Mouse (Mus musculus): ENCODE data around the gene Olfr1246. TPM values are rescaled to one million over a fixed set of nuclear protein-coding genes. Genes with fewer than 3 reads are reported as not detected.

Olfr1246 gene
- not detected for polyA plus RNA-seq (2014; fragmentation: Illumina TruSeq; extraction: RNeasy Lipid Tissue Mini Kit (QIAGEN cat#74804); ENCODE audit: low read depth, low replicate concordance)

DNA sequence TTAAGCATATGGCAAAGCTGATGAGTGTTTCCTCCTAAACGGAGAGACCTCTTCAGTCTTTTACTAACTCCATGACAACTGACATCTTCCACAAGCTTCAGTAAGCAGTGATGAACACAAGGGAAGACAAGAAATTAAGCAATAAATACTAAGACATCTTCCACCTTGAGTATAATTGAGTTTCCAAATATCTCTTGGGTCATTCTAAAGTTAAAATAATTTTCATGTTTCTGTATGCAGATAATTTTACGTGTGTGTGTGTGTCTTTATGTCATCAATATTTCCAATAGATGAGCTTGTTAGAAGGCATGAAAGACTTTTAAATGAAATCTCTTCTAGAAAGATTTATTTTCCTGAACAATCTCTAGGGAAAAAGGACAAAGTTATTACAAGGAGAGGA, at the start of gene Olfr1246:
Gene Olfr1246, minus strand, starts transcription at position 101 of the 400 bp plus-strand sequence.

DNA sequence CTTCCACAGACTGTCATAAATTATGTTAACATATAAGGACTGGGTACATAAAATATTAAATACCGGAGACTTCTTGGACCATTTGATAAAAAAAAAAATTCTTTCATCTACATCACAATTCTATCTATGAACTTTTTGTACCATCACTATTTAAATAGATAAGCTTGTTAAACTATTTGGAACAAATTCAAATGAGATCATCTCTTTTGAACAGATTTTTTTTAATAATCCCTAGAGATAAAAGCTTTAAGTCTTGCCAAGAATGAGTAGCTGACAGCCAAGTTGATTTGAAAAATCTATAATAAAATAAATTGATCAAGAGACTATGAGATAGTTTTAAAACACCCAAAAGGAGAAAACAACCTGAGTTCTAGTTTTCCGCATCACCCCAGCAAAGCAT, 41.9 kb upstream of the Olfr1246 start, which contains the start of gene Olfr1249:
Gene Olfr1249, minus strand, starts transcription at position 101 of the 400 bp plus-strand sequence.

DNA sequence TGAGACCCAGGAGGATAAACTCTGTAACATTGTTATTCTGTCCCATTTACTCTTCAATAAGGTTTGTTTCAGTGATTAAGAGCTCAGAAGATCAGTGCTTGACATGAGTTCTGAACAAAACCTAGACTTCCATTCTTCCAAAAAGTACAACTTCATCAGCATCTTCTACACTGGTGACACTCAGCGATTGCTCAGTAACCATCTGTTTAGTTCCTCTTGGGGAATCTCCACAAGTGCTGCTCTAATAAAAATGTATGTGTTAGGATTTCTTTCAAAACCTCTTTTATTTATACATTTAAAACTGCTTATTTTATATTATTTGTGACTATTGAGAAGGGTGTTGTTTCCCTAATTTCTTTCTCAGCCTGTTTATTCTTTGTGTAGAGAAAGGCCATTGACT, 25.2 kb upstream of the Olfr1246 start, which contains the start of gene Olfr1248:
Gene Olfr1248, minus strand, starts transcription at position 101 of the 400 bp plus-strand sequence.

DNA sequence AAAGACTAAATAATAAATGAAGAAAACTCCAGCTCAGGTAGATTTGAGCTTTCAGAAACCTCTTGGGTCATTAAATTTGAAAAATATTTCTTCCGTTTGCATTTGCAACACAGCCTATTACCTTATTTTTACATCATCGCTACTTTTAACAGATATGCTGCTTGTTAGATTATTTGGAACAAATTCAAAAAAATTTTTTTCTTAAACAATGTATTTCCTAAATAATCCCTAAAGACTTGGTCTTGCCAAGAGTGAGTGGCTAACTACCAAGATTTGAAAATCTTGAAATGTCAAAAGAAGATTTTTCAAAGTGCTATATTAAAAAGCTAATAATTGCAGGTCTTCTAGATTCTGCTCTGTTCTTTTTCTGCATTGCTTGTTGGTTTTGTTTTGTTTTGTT, 21.1 kb upstream of the Olfr1246 start, which contains the start of gene Olfr1247:
Gene Olfr1247, minus strand, starts transcription at position 101 of the 400 bp plus-strand sequence.

DNA sequence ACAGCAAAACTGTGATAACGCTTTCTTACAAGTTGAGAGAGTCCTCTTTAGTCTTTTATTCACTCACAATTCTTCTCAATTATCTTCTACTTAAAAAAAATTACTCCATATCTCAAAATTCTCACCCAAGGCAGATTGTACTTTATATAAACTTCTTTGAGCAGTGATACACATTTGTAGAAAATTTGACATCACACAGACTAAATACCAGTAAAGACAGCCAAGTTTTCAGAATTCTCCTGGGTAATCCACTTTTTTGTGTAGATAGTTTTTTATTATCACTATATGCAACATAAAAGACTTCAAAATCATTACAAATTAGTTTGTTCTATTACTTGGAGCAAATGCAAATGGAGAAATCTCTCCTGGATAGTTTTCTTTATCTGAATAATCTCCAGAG, 14.6 kb downstream of the Olfr1246 start, which contains the start of gene Olfr1245:
Gene Olfr1245, minus strand, starts transcription at position 101 of the 400 bp plus-strand sequence.

Other genes starting within 250 kb of the Olfr1246 start
- gene Olfr1234, start 228.3 kb downstream of the Olfr1246 start, polyA plus RNA-seq (2014; fragmentation: Illumina TruSeq; extraction: RNeasy Lipid Tissue Mini Kit (QIAGEN cat#74804); ENCODE audit: low read depth, low replicate concordance) = not detected
- gene Olfr1238, start 183.5 kb downstream of the Olfr1246 start, polyA plus RNA-seq (2014; fragmentation: Illumina TruSeq; extraction: RNeasy Lipid Tissue Mini Kit (QIAGEN cat#74804); ENCODE audit: low read depth, low replicate concordance) = not detected
- gene Olfr1239, start 172.8 kb downstream of the Olfr1246 start, polyA plus RNA-seq (2014; fragmentation: Illumina TruSeq; extraction: RNeasy Lipid Tissue Mini Kit (QIAGEN cat#74804); ENCODE audit: low read depth, low replicate concordance) = not detected
- gene Olfr1240, start 150.2 kb downstream of the Olfr1246 start, polyA plus RNA-seq (2014; fragmentation: Illumina TruSeq; extraction: RNeasy Lipid Tissue Mini Kit (QIAGEN cat#74804); ENCODE audit: low read depth, low replicate concordance) = not detected
- gene Olfr1241, start 106.0 kb downstream of the Olfr1246 start, polyA plus RNA-seq (2014; fragmentation: Illumina TruSeq; extraction: RNeasy Lipid Tissue Mini Kit (QIAGEN cat#74804); ENCODE audit: low read depth, low replicate concordance) = not detected
- not detected for gene Olfr1242, start 94.8 kb downstream of the Olfr1246 start, polyA plus RNA-seq (2014; fragmentation: Illumina TruSeq; extraction: RNeasy Lipid Tissue Mini Kit (QIAGEN cat#74804); ENCODE audit: low read depth, low replicate concordance)
- gene Olfr1243, start 61.7 kb downstream of the Olfr1246 start, polyA plus RNA-seq (2014; fragmentation: Illumina TruSeq; extraction: RNeasy Lipid Tissue Mini Kit (QIAGEN cat#74804); ENCODE audit: low read depth, low replicate concordance) = not detected
- gene Olfr1245, start 14.7 kb downstream of the Olfr1246 start, polyA plus RNA-seq (2014; fragmentation: Illumina TruSeq; extraction: RNeasy Lipid Tissue Mini Kit (QIAGEN cat#74804); ENCODE audit: low read depth, low replicate concordance) = not detected
- not detected for gene Olfr1247, start 21.0 kb upstream of the Olfr1246 start, polyA plus RNA-seq (2014; fragmentation: Illumina TruSeq; extraction: RNeasy Lipid Tissue Mini Kit (QIAGEN cat#74804); ENCODE audit: low read depth, low replicate concordance)
- gene Olfr1248, start 25.1 kb upstream of the Olfr1246 start, polyA plus RNA-seq (2014; fragmentation: Illumina TruSeq; extraction: RNeasy Lipid Tissue Mini Kit (QIAGEN cat#74804); ENCODE audit: low read depth, low replicate concordance) = not detected
- not detected for gene Olfr1249, start 41.8 kb upstream of the Olfr1246 start, polyA plus RNA-seq (2014; fragmentation: Illumina TruSeq; extraction: RNeasy Lipid Tissue Mini Kit (QIAGEN cat#74804); ENCODE audit: low read depth, low replicate concordance)
- gene Olfr1250, start 68.3 kb upstream of the Olfr1246 start, polyA plus RNA-seq (2014; fragmentation: Illumina TruSeq; extraction: RNeasy Lipid Tissue Mini Kit (QIAGEN cat#74804); ENCODE audit: low read depth, low replicate concordance) = not detected
- gene Olfr1251, start 78.8 kb upstream of the Olfr1246 start, polyA plus RNA-seq (2014; fragmentation: Illumina TruSeq; extraction: RNeasy Lipid Tissue Mini Kit (QIAGEN cat#74804); ENCODE audit: low read depth, low replicate concordance) = not detected
- not detected for gene Olfr1252, start 131.9 kb upstream of the Olfr1246 start, polyA plus RNA-seq (2014; fragmentation: Illumina TruSeq; extraction: RNeasy Lipid Tissue Mini Kit (QIAGEN cat#74804); ENCODE audit: low read depth, low replicate concordance)
- gene Olfr1253, start 163.9 kb upstream of the Olfr1246 start, polyA plus RNA-seq (2014; fragmentation: Illumina TruSeq; extraction: RNeasy Lipid Tissue Mini Kit (QIAGEN cat#74804); ENCODE audit: low read depth, low replicate concordance) = not detected
- gene Olfr1254, start 200.5 kb upstream of the Olfr1246 start, polyA plus RNA-seq (2014; fragmentation: Illumina TruSeq; extraction: RNeasy Lipid Tissue Mini Kit (QIAGEN cat#74804); ENCODE audit: low read depth, low replicate concordance) = not detected
- gene Olfr1255, start 218.9 kb upstream of the Olfr1246 start, polyA plus RNA-seq (2014; fragmentation: Illumina TruSeq; extraction: RNeasy Lipid Tissue Mini Kit (QIAGEN cat#74804); ENCODE audit: low read depth, low replicate concordance) = not detected
- gene Olfr1256, start 248.4 kb upstream of the Olfr1246 start, polyA plus RNA-seq (2014; fragmentation: Illumina TruSeq; extraction: RNeasy Lipid Tissue Mini Kit (QIAGEN cat#74804); ENCODE audit: low read depth, low replicate concordance) = not detected

Measured in adrenal gland, adult 10 weeks (tissue).